Mouse (Mus musculus) ES-E14 (cell line): ENCODE data around the gene Tns1. TPM values are rescaled to one million over a fixed set of nuclear protein-coding genes. Genes with fewer than 3 reads are reported as not detected.
A peak's percentile ranks its signal among the peaks of the same experiment; 100 is the strongest.

Experiments used
- DNase-seq: peaks from one replicate; pipeline ENCODE4 v3.0.0-alpha.2; 2013; ENCODE audit warnings: low read depth, low spot score
- H3K27ac ChIP-seq: 2 replicates; pipeline ENCODE4 v1.5.1; 2012; ENCODE audit warnings: low read depth, mild to moderate bottlenecking, low read length, moderate library complexity, mixed read lengths; ENCODE audit not compliant: poor library complexity, insufficient read depth, severe bottlenecking
- H3K36me3 ChIP-seq: 2 replicates; pipeline ENCODE4 v1.6.1; 2012; ENCODE audit warnings: mild to moderate bottlenecking, low read length, moderate library complexity, mixed read lengths; ENCODE audit not compliant: control insufficient read depth, poor library complexity, insufficient read depth, severe bottlenecking
- H3K4me1 ChIP-seq, 2 experiments: fragments of 150-350 bp in 1 of 2; sonication (generic) in 1 of 2; 2 replicates each; pipeline ENCODE4 v1.6.1; 2012; ENCODE audit warnings: low read length in 2 of 2, mild to moderate bottlenecking in 1 of 2, mixed read lengths in 1 of 2; ENCODE audit not compliant: control insufficient read depth in 2 of 2, insufficient read depth in 2 of 2, poor library complexity in 1 of 2
- H3K4me3 ChIP-seq, 2 experiments: fragments of 150-350 bp in 1 of 2; sonication (generic) in 1 of 2; 2 replicates each; pipeline ENCODE4 v1.5.1; 2012; ENCODE audit warnings: low read length in 2 of 2, low read depth in 1 of 2, mild to moderate bottlenecking in 1 of 2, mixed read lengths in 1 of 2; ENCODE audit not compliant: insufficient read depth in 1 of 2, poor library complexity in 1 of 2, severe bottlenecking in 1 of 2
- H3K9ac ChIP-seq: 2 replicates; pipeline ENCODE4 v1.6.1; 2012; ENCODE audit warnings: low read depth, mild to moderate bottlenecking, low read length, mixed read lengths; ENCODE audit not compliant: poor library complexity, insufficient read depth, severe bottlenecking
- H3K9me3 ChIP-seq: fragments of 150-350 bp; sonication (generic); 2 replicates; pipeline ENCODE4 v1.6.1; 2012; ENCODE audit warnings: low read depth, mild to moderate bottlenecking, low read length; ENCODE audit not compliant: control insufficient read depth, insufficient read depth
- CHD2 ChIP-seq: IDR thresholded peaks from 2 replicates; pipeline ENCODE4 v1.6.1; 2014; ENCODE audit warnings: mild to moderate bottlenecking, low read depth, low read length, inconsistent platforms
- HCFC1 ChIP-seq: IDR thresholded peaks from 2 replicates; pipeline ENCODE4 v1.6.1; 2012; ENCODE audit warnings: low read length, inconsistent platforms, borderline replicate concordance; ENCODE audit not compliant: insufficient read depth
- MAFK ChIP-seq: IDR thresholded peaks from 2 replicates; pipeline ENCODE4 v1.6.1; 2014; ENCODE audit warnings: mild to moderate bottlenecking, low read depth, low read length, inconsistent platforms; ENCODE audit not compliant: insufficient read depth
- ZC3H11A ChIP-seq: IDR thresholded peaks from 2 replicates; pipeline ENCODE4 v1.6.1; 2012; ENCODE audit warnings: low read depth, mild to moderate bottlenecking, inconsistent platforms, low read length, borderline replicate concordance
- ZNF384 ChIP-seq: IDR thresholded peaks from 2 replicates; pipeline ENCODE4 v1.6.1; 2012; ENCODE audit warnings: low read depth, low read length, inconsistent platforms
- in situ Hi-C, 2 experiments: fragments of 600-800 bp; cut with MboI; formaldehyde crosslinking; loops; one replicate each; pipeline ENCODE4 v1.15.1; 2025; ENCODE audit warnings: low sequenced_read_pairs in 2 of 2, inconsistent platforms in 1 of 2; ENCODE audit not compliant: unreplicated experiment in 2 of 2
- total RNA-seq: library from RNA; depleted of rRNA; stranded (reverse); fragments of 300-350 nt; gene quantifications from 2 replicates; pipeline ENCODE4 v1.2.3, GENCODE M21; 2012

The Tns1 gene
- total RNA-seq, 1 experiment, result 9.5 TPM

DNA sequence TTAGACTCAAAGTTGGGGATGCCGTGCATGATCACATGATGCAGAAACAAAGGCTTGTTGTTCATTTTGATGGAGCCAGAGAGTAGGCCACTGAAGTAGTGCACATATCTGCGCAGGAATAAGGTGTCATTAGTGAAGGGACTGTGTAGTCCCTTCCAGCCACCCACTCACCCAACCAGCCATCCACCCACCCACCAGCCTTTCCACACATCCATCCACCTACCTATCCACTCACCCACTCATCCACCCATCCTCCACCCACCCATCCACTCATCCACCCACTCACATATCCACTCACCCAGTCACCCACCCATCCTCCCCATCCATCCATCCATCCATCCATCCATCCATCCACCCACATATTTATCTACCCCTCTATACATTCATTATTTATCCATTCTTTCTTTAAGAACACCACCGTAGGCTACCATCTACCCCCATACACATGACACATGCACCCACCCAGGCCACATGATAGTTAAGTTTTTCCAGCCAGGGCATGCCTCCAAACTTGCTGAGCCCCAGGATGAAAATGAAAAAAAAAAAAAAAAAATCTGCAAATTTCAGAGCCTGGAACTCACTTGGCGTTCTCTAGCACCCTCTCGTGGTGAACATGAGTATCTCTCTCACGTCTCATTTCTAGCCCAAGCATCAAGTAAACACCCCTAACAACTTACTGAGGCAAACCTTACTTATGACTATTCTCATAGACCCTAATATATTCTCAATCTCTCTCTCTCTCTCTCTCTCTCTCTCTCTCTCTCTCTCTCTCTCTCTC, 137.8 kb downstream of the Tns1 start:
- in situ Hi-C loops, result loop anchor here (5.0 to 10.0 kb wide), 2 partner anchors 82 to 84 kb away; no protein-coding TSS in a partner anchor

DNA sequence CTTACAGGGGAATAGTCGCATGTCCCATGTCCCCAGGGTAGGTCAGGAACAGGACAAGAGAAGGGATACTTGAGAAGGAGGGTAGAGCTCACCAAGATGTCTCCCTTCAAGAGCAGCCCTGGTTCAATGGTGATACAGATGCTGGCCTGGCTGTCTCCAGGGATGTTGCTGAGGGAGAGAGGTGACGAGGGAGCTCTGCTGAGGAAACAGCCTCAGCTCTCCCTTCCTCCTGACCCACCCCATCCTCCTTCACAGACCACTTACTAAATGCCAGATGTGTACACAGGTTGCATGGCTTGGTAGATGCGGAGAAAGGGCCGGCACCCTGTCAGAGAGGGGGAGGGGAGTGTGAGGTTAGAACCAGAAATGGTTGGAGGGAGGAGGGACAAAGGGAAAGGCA, 138.6 kb downstream of the Tns1 start:
- H3K36me3 ChIP-seq, result no peaks in the 10 kb centered on the region
- H3K4me1 ChIP-seq, result no peaks in the 10 kb centered on the region
- H3K27ac ChIP-seq, result no peak overlapping the region
- no peak overlapping the region for H3K9ac ChIP-seq
- TF ChIP-seq ZNF384, result no peak
- no peak for TF ChIP-seq CHD2
- TF ChIP-seq HCFC1, result no peak
- no peak for TF ChIP-seq MAFK
- TF ChIP-seq ZC3H11A, result no peak
- in situ Hi-C loops, result loop anchor here (5.0 to 10.0 kb wide), 2 partner anchors 81 to 83 kb away; no protein-coding TSS in a partner anchor
- no peak for DNase-seq
- no peak overlapping the region for H3K4me3 ChIP-seq
- H3K9me3 ChIP-seq, result no peaks in the 10 kb centered on the region

More for the DNA sequence above, 137.8 kb downstream of the Tns1 start:
- TF ChIP-seq ZC3H11A (peak; percentile 80; the same call in 1 of the 2 replicates), HCFC1 (no peak), ZNF384 (peak; percentile 98)
- Histone ChIP-seq H3K4me1 (no peaks in the 10 kb centered on the region), H3K27ac (no peak overlapping the region), H3K36me3 (no peaks in the 10 kb centered on the region), H3K9me3 (no peaks in the 10 kb centered on the region), H3K9ac (no peak overlapping the region), H3K4me3 (no peak overlapping the region)
- peak; percentile 51 for DNase-seq

DNA sequence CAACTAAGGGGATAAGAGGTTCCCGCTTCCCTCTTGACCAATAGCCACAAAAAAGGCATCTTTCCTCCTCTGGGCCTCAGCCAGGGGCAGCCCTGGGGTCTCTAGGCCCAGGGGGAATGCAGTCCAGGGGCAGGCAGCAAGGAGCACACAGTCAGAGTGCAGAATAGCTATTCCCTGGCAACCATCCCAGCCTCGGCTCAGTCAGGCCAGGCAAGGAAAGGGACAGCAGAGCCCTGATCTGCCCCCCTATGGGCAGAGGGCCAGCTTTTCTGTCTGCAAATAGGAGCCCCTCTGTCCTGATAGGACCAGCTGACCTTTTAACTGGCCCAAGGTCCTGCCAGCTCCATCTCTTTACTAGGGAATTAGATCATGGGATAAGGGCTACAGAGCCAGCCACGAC, 145.0 kb downstream of the Tns1 start:
- DNase-seq, result no peak
- no peak overlapping the region for H3K9ac ChIP-seq
- H3K36me3 ChIP-seq, result no peaks in the 10 kb centered on the region
- no peaks in the 10 kb centered on the region for H3K9me3 ChIP-seq
- in situ Hi-C loops, result no loop called here
- no peak overlapping the region for H3K27ac ChIP-seq
- H3K4me1 ChIP-seq, result no peaks in the 10 kb centered on the region
- TF ChIP-seq ZNF384 (no peak), MAFK (no peak), ZC3H11A (no peak), HCFC1 (no peak), CHD2 (no peak)
- no peak overlapping the region for H3K4me3 ChIP-seq

DNA sequence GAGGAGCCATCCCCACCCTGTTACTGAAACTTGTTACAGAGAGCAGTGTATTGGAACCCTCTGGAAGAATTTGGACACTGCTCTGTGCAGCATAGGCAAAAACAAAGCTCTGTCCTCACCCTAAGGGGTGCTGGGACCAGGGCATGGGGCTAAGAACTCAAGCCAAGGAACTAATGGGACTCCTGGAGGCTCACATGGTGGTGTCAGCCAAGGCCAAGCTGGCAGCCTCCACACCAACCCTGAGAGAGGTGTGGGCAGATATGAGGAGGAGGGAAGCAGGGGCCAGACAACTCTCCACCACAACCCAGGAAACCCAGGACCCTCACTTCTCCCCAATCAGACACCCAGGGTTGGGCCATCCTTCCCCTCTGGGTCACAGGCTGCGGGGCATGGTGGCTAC, 145.7 kb downstream of the Tns1 start:
- Histone ChIP-seq H3K9ac (no peak overlapping the region), H3K9me3 (no peaks in the 10 kb centered on the region), H3K4me3 (no peak overlapping the region), H3K36me3 (no peaks in the 10 kb centered on the region), H3K27ac (no peak overlapping the region), H3K4me1 (no peaks in the 10 kb centered on the region)
- DNase-seq, result no peak
- in situ Hi-C loops, result no loop called here
- TF ChIP-seq HCFC1 (no peak), ZC3H11A (no peak), MAFK (no peak), CHD2 (no peak), ZNF384 (no peak)

DNA sequence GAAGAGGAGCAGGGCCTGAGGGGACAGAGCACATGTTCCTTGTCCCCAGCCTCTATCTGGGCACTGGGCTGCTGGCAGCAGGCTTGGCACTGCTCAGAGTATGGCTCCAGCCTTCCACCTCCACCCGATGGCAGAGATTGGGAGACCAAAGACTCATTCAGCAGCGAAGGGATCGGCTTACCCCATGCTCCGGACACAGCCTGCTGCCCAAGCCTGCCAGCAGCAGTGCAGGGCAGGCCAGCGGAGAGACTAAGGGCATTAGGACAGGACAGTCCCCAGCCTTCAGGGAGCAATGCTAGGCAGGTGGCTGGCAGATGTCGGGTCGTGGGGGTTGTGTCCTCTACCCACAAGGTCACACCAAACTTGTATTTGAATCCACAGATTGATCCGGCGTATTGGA, 150.3 kb downstream of the Tns1 start:
- no peaks in the 10 kb centered on the region for H3K36me3 ChIP-seq
- TF ChIP-seq ZNF384 (no peak), ZC3H11A (no peak), MAFK (no peak), HCFC1 (no peak), CHD2 (no peak)
- DNase-seq, result no peak
- peaks cover 0 to 1% of the 10 kb centered on the region in 2 experiments; a peak in 1 of 4 replicates for H3K4me1 ChIP-seq
- H3K4me3 ChIP-seq, result no peak overlapping the region
- in situ Hi-C loops, result no loop called here
- no peaks in the 10 kb centered on the region for H3K9me3 ChIP-seq
- H3K27ac ChIP-seq, result no peak overlapping the region
- no peak overlapping the region for H3K9ac ChIP-seq
